Mouse (Mus musculus) CH12.LX (cell line): Measurements from ENCODE around the gene Ajm1. TPM values are rescaled to one million over a fixed set of nuclear protein-coding genes. Genes with fewer than 3 reads are reported as not detected.
A peak's percentile ranks its signal among the peaks of the same experiment; 100 is the strongest.

Source experiments
- DNase-seq: peaks from one replicate; pipeline ENCODE4 v3.0.0-alpha.2; 2013; ENCODE audit errors: extremely low read depth
- H3K27ac ChIP-seq: 2 replicates; pipeline ENCODE4 v1.5.1; 2012; ENCODE audit warnings: low read depth, mild to moderate bottlenecking, control low read depth, moderate library complexity; ENCODE audit not compliant: insufficient read depth
- H3K27me3 ChIP-seq: replicated peaks from 2 replicates; pipeline ENCODE3; 2012; ENCODE audit warnings: inconsistent platforms
- H3K36me3 ChIP-seq, 2 experiments: replicated peaks in 1 of 2; 2 replicates each; pipeline versions ENCODE3 to v1.6.1; 2012; ENCODE audit warnings: inconsistent platforms in 1 of 2, low read length in 1 of 2, mild to moderate bottlenecking in 1 of 2, mixed read lengths in 1 of 2, moderate library complexity in 1 of 2; ENCODE audit not compliant: control insufficient read depth in 1 of 2, insufficient read depth in 1 of 2
- H3K4me1 ChIP-seq, 2 experiments: 2 replicates each; pipeline ENCODE4 v1.6.1; 2012; ENCODE audit warnings: inconsistent platforms in 1 of 2, moderate library complexity in 1 of 2; ENCODE audit not compliant: insufficient read depth in 2 of 2, control insufficient read depth in 1 of 2
- H3K4me2 ChIP-seq: 2 replicates; pipeline ENCODE4 v1.6.1; 2012; ENCODE audit warnings: low read depth, mild to moderate bottlenecking, control low read depth; ENCODE audit not compliant: poor library complexity, insufficient read depth, severe bottlenecking
- H3K4me3 ChIP-seq, 3 experiments: fragments of 150-350 bp in 1 of 3; sonication (generic) in 1 of 3; replicated peaks in 1 of 3; 2 replicates each; pipeline versions ENCODE3 to v1.5.1; 2011 to 2012; ENCODE audit warnings: low read depth in 2 of 3, low read length in 2 of 3, mild to moderate bottlenecking in 2 of 3, moderate library complexity in 2 of 3, control low read depth in 1 of 3, improper control_type of control experiment in 1 of 3, inconsistent platforms in 1 of 3, mixed read lengths in 1 of 3; ENCODE audit not compliant: poor library complexity in 1 of 3
- H3K79me2 ChIP-seq: replicated peaks from 2 replicates; pipeline ENCODE4 v1.6.1; 2012; ENCODE audit warnings: mild to moderate bottlenecking, moderate library complexity; ENCODE audit not compliant: control insufficient read depth, poor library complexity, insufficient read depth, severe bottlenecking; ENCODE audit errors: extremely low read depth
- H3K9ac ChIP-seq: 2 replicates; pipeline ENCODE4 v1.6.1; 2012; ENCODE audit warnings: low read depth, mild to moderate bottlenecking, control low read depth, moderate library complexity; ENCODE audit not compliant: insufficient read depth
- H3K9me3 ChIP-seq: replicated peaks from 2 replicates; pipeline ENCODE3; 2012; ENCODE audit warnings: low read length, inconsistent platforms, mixed read lengths
- BHLHE40 ChIP-seq: IDR thresholded peaks from 2 replicates; pipeline ENCODE4 v1.6.1; 2011; ENCODE audit warnings: mild to moderate bottlenecking, low read depth, low read length, improper control_type of control experiment
- E2F4 ChIP-seq: IDR thresholded peaks from 2 replicates; pipeline ENCODE4 v1.6.1; 2011; ENCODE audit warnings: low read depth, low read length, improper control_type of control experiment; ENCODE audit not compliant: insufficient replicate concordance
- ELF1 ChIP-seq: IDR thresholded peaks from 2 replicates; pipeline ENCODE4 v1.6.1; 2014; ENCODE audit warnings: low read depth, mild to moderate bottlenecking, inconsistent platforms, low read length, improper control_type of control experiment
- EP300 ChIP-seq: IDR thresholded peaks from 2 replicates; pipeline ENCODE4 v1.6.1; 2011; ENCODE audit warnings: low read length, improper control_type of control experiment
- ETS1 ChIP-seq: conservative IDR thresholded peaks from 2 replicates; pipeline ENCODE4 v1.6.1; 2012; ENCODE audit warnings: low read depth, mild to moderate bottlenecking, inconsistent platforms, low read length, improper control_type of control experiment, moderate library complexity
- HCFC1 ChIP-seq: IDR thresholded peaks from 2 replicates; pipeline ENCODE4 v1.6.1; 2012; ENCODE audit warnings: low read depth, mild to moderate bottlenecking, inconsistent platforms, low read length, improper control_type of control experiment
- JUN ChIP-seq: IDR thresholded peaks from 2 replicates; pipeline ENCODE4 v1.6.1; 2011; ENCODE audit warnings: low read depth, mild to moderate bottlenecking, low read length, improper control_type of control experiment, moderate library complexity; ENCODE audit not compliant: insufficient read depth
- MAX ChIP-seq: IDR thresholded peaks from 2 replicates; pipeline ENCODE4 v1.6.1; 2011; ENCODE audit warnings: low read length, improper control_type of control experiment
- MEF2A ChIP-seq: IDR thresholded peaks from 2 replicates; pipeline ENCODE4 v1.6.1; 2014; ENCODE audit warnings: low read depth, mild to moderate bottlenecking, inconsistent platforms, low read length, improper control_type of control experiment, borderline replicate concordance
- MXI1 ChIP-seq: IDR thresholded peaks from 2 replicates; pipeline ENCODE4 v1.6.1; 2011; ENCODE audit warnings: mild to moderate bottlenecking, low read depth, low read length, improper control_type of control experiment
- MYC ChIP-seq: IDR thresholded peaks from 2 replicates; pipeline ENCODE4 v1.6.1; 2011; ENCODE audit warnings: low read depth, mild to moderate bottlenecking, improper control_type of control experiment, low read length
- NRF1 ChIP-seq: IDR thresholded peaks from 2 replicates; pipeline ENCODE4 v1.6.1; 2014; ENCODE audit warnings: low read depth, mild to moderate bottlenecking, inconsistent platforms, low read length, improper control_type of control experiment, moderate library complexity
- PAX5 ChIP-seq: IDR thresholded peaks from 2 replicates; pipeline ENCODE4 v1.6.1; 2012; ENCODE audit warnings: low read length, inconsistent platforms, mixed read lengths
- POLR2A ChIP-seq: IDR thresholded peaks from 2 replicates; pipeline ENCODE4 v1.6.1; 2011; ENCODE audit warnings: low read depth, mild to moderate bottlenecking, improper control_type of control experiment, low read length
- SIN3A ChIP-seq: IDR thresholded peaks from 2 replicates; pipeline ENCODE4 v1.6.1; 2012; ENCODE audit warnings: low read length, improper control_type of control experiment, inconsistent platforms
- TBP ChIP-seq: conservative IDR thresholded peaks from 2 replicates; pipeline ENCODE4 v1.6.1; 2011; ENCODE audit warnings: low read depth, low read length, improper control_type of control experiment
- UBTF ChIP-seq: IDR thresholded peaks from 2 replicates; pipeline ENCODE4 v1.6.1; 2012; ENCODE audit warnings: low read depth, mild to moderate bottlenecking, inconsistent platforms, low read length, improper control_type of control experiment, moderate library complexity
- USF1 ChIP-seq: IDR thresholded peaks from 2 replicates; pipeline ENCODE4 v1.6.1; 2014; ENCODE audit warnings: low read depth, mild to moderate bottlenecking, inconsistent platforms, low read length, improper control_type of control experiment
- USF2 ChIP-seq: conservative IDR thresholded peaks from 2 replicates; pipeline ENCODE4 v1.6.1; 2011; ENCODE audit warnings: low read depth, low read length, improper control_type of control experiment
- ZC3H11A ChIP-seq: IDR thresholded peaks from 2 replicates; pipeline ENCODE4 v1.6.1; 2012; ENCODE audit warnings: low read depth, mild to moderate bottlenecking, inconsistent platforms, low read length, improper control_type of control experiment
- ZMIZ1 ChIP-seq: IDR thresholded peaks from 2 replicates; pipeline ENCODE4 v1.6.1; 2012; ENCODE audit warnings: low read depth, mild to moderate bottlenecking, inconsistent platforms, low read length, improper control_type of control experiment
- dilution Hi-C: fragments of 300-500 bp; cut with MboI; formaldehyde crosslinking; loops from 2 replicates; pipeline ENCODE4 v1.14.3; 2020; ENCODE audit warnings: low sequenced_read_pairs; ENCODE audit not compliant: extremely low pct_unique_long_range_greater_than_20kb, extremely low pct_ligation_motif_present
- in situ Hi-C: fragments of 300-500 bp; cut with MboI; formaldehyde crosslinking; loops from 3 replicates; pipeline ENCODE4 v1.14.3; 2019; ENCODE audit warnings: low sequenced_read_pairs, low pct_ligation_motif_present, low pct_unique_long_range_greater_than_20kb, mixed read lengths
- polyA plus RNA-seq: library from polyadenylated mRNA; unstranded; fragments of >175 nt; gene quantifications from 2 replicates; pipeline ENCODE4 v1.2.1, GENCODE M21; 2012; ENCODE audit warnings: low read depth; ENCODE audit not compliant: insufficient read length
- total RNA-seq, 2 experiments: library from RNA; depleted of rRNA; stranded (reverse); fragments of 300-350 nt in 1 of 2; fragments of >200 nt in 1 of 2; gene quantifications; 2 replicates each; pipeline ENCODE4 v1.2.3; 2012 to 2014

Ajm1 gene
- total and polyA plus RNA-seq, 3 experiments = 0.31 to 1.4 (median 1.4) TPM

GRCm38 (mm10) chr2:25534178-25534865 is 47.2 kb downstream of the Ajm1 start:
- dilution Hi-C loops (no loop called here), in situ Hi-C loops (no loop called here)
- H3K4me1 ChIP-seq = peaks cover 20 to 65% of the 10 kb centered on the region in 2 experiments
- TF ChIP-seq ZC3H11A (no peak), NRF1 (no peak), ELF1 (0 out of 2 replicates have a peak, but pooled peaks have one; percentile 5), JUN (0 out of 2 replicates have a peak, but pooled peaks have one; percentile 9), ETS1 (peak; percentile 72), MAX (peak; percentile 98), PAX5 (no peak), POLR2A (peak; percentile 69), E2F4 (no peak), UBTF (no peak), USF1 (peak; percentile 89), EP300 (peak; percentile 77), SIN3A (peak; percentile 31; the same call in 1 of the 2 replicates), HCFC1 (peak; percentile 49), USF2 (peak; percentile 81), BHLHE40 (peak; percentile 99), MYC (peak; percentile 99), MEF2A (peak; percentile 78; the same call in 1 of the 2 replicates), ZMIZ1 (no peak), MXI1 (peak; percentile 79; the same call in 1 of the 2 replicates), TBP (peak; percentile 69)
- peak overlapping the region; percentile 95 for H3K27ac ChIP-seq
- peak; percentile 90 for DNase-seq
- peak overlapping the region; percentile 61 for H3K9ac ChIP-seq
- no peak overlapping the region for H3K4me3 ChIP-seq
- peaks cover 57 to 79% of the 10 kb centered on the region in 2 experiments for H3K36me3 ChIP-seq
- H3K27me3 ChIP-seq = no peaks in the 10 kb centered on the region
- peak overlapping the region; percentile 46 for H3K4me2 ChIP-seq
- H3K79me2 ChIP-seq = peaks cover 31% of the 10 kb centered on the region
- no peaks in the 10 kb centered on the region for H3K9me3 ChIP-seq
